Mouse (Mus musculus): ENCODE results near the gene H1f0. TPM values are rescaled to one million over a fixed set of nuclear protein-coding genes. Genes with fewer than 3 reads are reported as not detected.
A peak's percentile ranks its signal among the peaks of the same experiment; 100 is the strongest.
"Not testable (repeated sequence)": the region's sequence is repeated elsewhere in the genome, so short reads cannot be mapped to it uniquely, and the experiment has no call there.

Gene H1f0
- polyA plus RNA-seq, 1 experiment from 2014 or later, result 728 TPM

GRCm38 (mm10) chr15:79006638-79007037, 21.6 kb upstream of the H1f0 start:
- ATAC-seq (ENCODE audit: insufficient number of reproducible peaks, insufficient read depth, low FRiP score, low TSS enrichment, low read depth), result no peak
- 0 out of 2 replicates have a peak, but pooled peaks cover 3% of the 10 kb centered on the region for H3K4me1 ChIP-seq (replicated peaks)
- peaks cover 57% of the 10 kb centered on the region for H3K36me3 ChIP-seq
- H3K9me3 ChIP-seq, result no peaks in the 10 kb centered on the region
- no peaks in the 10 kb centered on the region for H3K27me3 ChIP-seq
- H3K27ac ChIP-seq, result no peak overlapping the region
- H3K4me3 ChIP-seq (replicated peaks), result no peak overlapping the region
- 73% methylated on average over 3 of the region's 3 CpGs for WGBS
- no peak overlapping the region for H3K9ac ChIP-seq (replicated peaks)
- H3K4me2 ChIP-seq, result no peak overlapping the region

GRCm38 (mm10) chr15:79007059-79007458, 21.2 kb upstream of the H1f0 start:
- Histone ChIP-seq H3K27me3 (no peaks in the 10 kb centered on the region), H3K36me3 (peaks cover 53% of the 10 kb centered on the region), H3K4me1 (replicated peaks) (0 out of 2 replicates have a peak, but pooled peaks cover 3% of the 10 kb centered on the region), H3K4me3 (replicated peaks) (no peak overlapping the region), H3K4me2 (no peak overlapping the region), H3K9me3 (no peaks in the 10 kb centered on the region), H3K9ac (replicated peaks) (no peak overlapping the region), H3K27ac (no peak overlapping the region)
- WGBS, result 88% methylated on average over 5 of the region's 5 CpGs
- ATAC-seq (ENCODE audit: insufficient number of reproducible peaks, insufficient read depth, low FRiP score, low TSS enrichment, low read depth), result no peak

- H3K4me3 ChIP-seq (replicated peaks); H3K27me3 ChIP-seq; H3K27ac ChIP-seq; H3K9ac ChIP-seq (replicated peaks); H3K4me2 ChIP-seq; H3K4me1 ChIP-seq (replicated peaks); ATAC-seq (ENCODE audit: insufficient number of reproducible peaks, insufficient read depth, low FRiP score, low TSS enrichment, low read depth); H3K9me3 ChIP-seq: not testable (repeated sequence)
- 87% methylated on average over 6 of the region's 6 CpGs for WGBS
- peaks cover 45% of the 10 kb centered on the region for H3K36me3 ChIP-seq
Measured at GRCm38 (mm10) chr15:79007836-79008235, 20.4 kb upstream of the H1f0 start.

- H3K27me3 ChIP-seq, result no peaks in the 10 kb centered on the region
- H3K36me3 ChIP-seq, result peaks cover 26% of the 10 kb centered on the region
- H3K9ac ChIP-seq (replicated peaks), result no peak overlapping the region
- no peak overlapping the region for H3K4me2 ChIP-seq
- H3K9me3 ChIP-seq, result no peaks in the 10 kb centered on the region
- H3K27ac ChIP-seq, result no peak overlapping the region
- no peak overlapping the region for H3K4me3 ChIP-seq (replicated peaks)
- H3K4me1 ChIP-seq (replicated peaks), result 0 out of 2 replicates have a peak, but pooled peaks cover 3% of the 10 kb centered on the region
- 75% methylated on average over 5 of the region's 5 CpGs for WGBS
- no peak for ATAC-seq (ENCODE audit: insufficient number of reproducible peaks, insufficient read depth, low FRiP score, low TSS enrichment, low read depth)
Measured at GRCm38 (mm10) chr15:79009734-79010133, 18.5 kb upstream of the H1f0 start.

GRCm38 (mm10) chr15:79011550-79011949, 16.7 kb upstream of the H1f0 start:
- ATAC-seq (ENCODE audit: insufficient number of reproducible peaks, insufficient read depth, low FRiP score, low TSS enrichment, low read depth), result no peak
- Histone ChIP-seq H3K4me1 (replicated peaks) (0 out of 2 replicates have a peak, but pooled peaks cover 3% of the 10 kb centered on the region), H3K9ac (replicated peaks) (no peak overlapping the region), H3K27me3 (no peaks in the 10 kb centered on the region), H3K27ac (no peak overlapping the region), H3K4me2 (no peak overlapping the region), H3K9me3 (no peaks in the 10 kb centered on the region), H3K36me3 (peaks cover 8% of the 10 kb centered on the region), H3K4me3 (replicated peaks) (no peak overlapping the region)
- 52% methylated on average over 10 of the region's 10 CpGs for WGBS

GRCm38 (mm10) chr15:79013382-79013781, 14.9 kb upstream of the H1f0 start:
- Histone ChIP-seq H3K9me3 (no peaks in the 10 kb centered on the region), H3K36me3 (no peaks in the 10 kb centered on the region), H3K27ac (no peak overlapping the region), H3K9ac (replicated peaks) (no peak overlapping the region), H3K27me3 (no peaks in the 10 kb centered on the region), H3K4me1 (replicated peaks) (0 out of 2 replicates have a peak, but pooled peaks cover 2% of the 10 kb centered on the region), H3K4me3 (replicated peaks) (no peak overlapping the region), H3K4me2 (no peak overlapping the region)
- WGBS, result 56% methylated on average over 7 of the region's 7 CpGs
- ATAC-seq (ENCODE audit: insufficient number of reproducible peaks, insufficient read depth, low FRiP score, low TSS enrichment, low read depth), result no peak

GRCm38 (mm10) chr15:79018191-79018590, 10.1 kb upstream of the H1f0 start:
- Histone ChIP-seq H3K27me3 (no peaks in the 10 kb centered on the region), H3K4me3 (replicated peaks) (no peak overlapping the region), H3K4me1 (replicated peaks) (peaks cover 7% of the 10 kb centered on the region; the same call in 1 of the 2 replicates), H3K4me2 (no peak overlapping the region), H3K9me3 (no peaks in the 10 kb centered on the region), H3K27ac (no peak overlapping the region), H3K36me3 (no peaks in the 10 kb centered on the region), H3K9ac (replicated peaks) (no peak overlapping the region)
- WGBS, result 31% methylated on average over 4 of the region's 4 CpGs
- no peak for ATAC-seq (ENCODE audit: insufficient number of reproducible peaks, insufficient read depth, low FRiP score, low TSS enrichment, low read depth)

GRCm38 (mm10) chr15:79018886-79019285, 9.4 kb upstream of the H1f0 start:
- no peaks in the 10 kb centered on the region; the same call in 1 of the 2 replicates for H3K27me3 ChIP-seq
- peaks cover 7% of the 10 kb centered on the region; the same call in 1 of the 2 replicates for H3K4me1 ChIP-seq (replicated peaks)
- H3K4me3 ChIP-seq (replicated peaks), result no peak overlapping the region
- H3K9ac ChIP-seq (replicated peaks), result no peak overlapping the region
- WGBS, result 57% methylated on average over 3 of the region's 3 CpGs
- H3K4me2 ChIP-seq, result no peak overlapping the region
- no peaks in the 10 kb centered on the region for H3K36me3 ChIP-seq
- no peak for ATAC-seq (ENCODE audit: insufficient number of reproducible peaks, insufficient read depth, low FRiP score, low TSS enrichment, low read depth)
- no peak overlapping the region for H3K27ac ChIP-seq
- H3K9me3 ChIP-seq, result no peaks in the 10 kb centered on the region

- H3K9me3 ChIP-seq, result no peaks in the 10 kb centered on the region
- H3K4me2 ChIP-seq, result no peak overlapping the region
- peaks cover 31% of the 10 kb centered on the region for H3K4me1 ChIP-seq (replicated peaks)
- H3K36me3 ChIP-seq, result no peaks in the 10 kb centered on the region
- 63% methylated on average over 10 of the region's 10 CpGs for WGBS
- no peak overlapping the region for H3K27ac ChIP-seq
- no peak overlapping the region for H3K9ac ChIP-seq (replicated peaks)
- no peak overlapping the region for H3K4me3 ChIP-seq (replicated peaks)
- no peak for ATAC-seq (ENCODE audit: insufficient number of reproducible peaks, insufficient read depth, low FRiP score, low TSS enrichment, low read depth)
- H3K27me3 ChIP-seq, result no peaks in the 10 kb centered on the region; the same call in 1 of the 2 replicates
Measured at GRCm38 (mm10) chr15:79022671-79023230, 5.5 kb upstream of the H1f0 start.

- no peak overlapping the region for H3K27ac ChIP-seq
- H3K4me1 ChIP-seq (replicated peaks), result peaks cover 31% of the 10 kb centered on the region
- H3K4me3 ChIP-seq (replicated peaks), result no peak overlapping the region
- no peaks in the 10 kb centered on the region; the same call in 1 of the 2 replicates for H3K27me3 ChIP-seq
- no peaks in the 10 kb centered on the region for H3K36me3 ChIP-seq
- H3K9ac ChIP-seq (replicated peaks), result no peak overlapping the region
- 69% methylated on average over 1 of the region's 1 CpGs for WGBS
- ATAC-seq (ENCODE audit: insufficient number of reproducible peaks, insufficient read depth, low FRiP score, low TSS enrichment, low read depth), result no peak
- no peaks in the 10 kb centered on the region for H3K9me3 ChIP-seq
- no peak overlapping the region for H3K4me2 ChIP-seq
Measured at GRCm38 (mm10) chr15:79023366-79023765, 4.9 kb upstream of the H1f0 start.

GRCm38 (mm10) chr15:79025687-79026308, 2.5 kb upstream of the H1f0 start:
- ATAC-seq (ENCODE audit: insufficient number of reproducible peaks, insufficient read depth, low FRiP score, low TSS enrichment, low read depth), result no peak
- Histone ChIP-seq H3K4me3 (replicated peaks) (peak overlapping the region; percentile 17; the same call in 1 of the 2 replicates), H3K27me3 (no peaks in the 10 kb centered on the region; the same call in 1 of the 2 replicates), H3K4me2 (peak overlapping the region; percentile 47), H3K27ac (no peak overlapping the region), H3K4me1 (replicated peaks) (peaks cover 36% of the 10 kb centered on the region), H3K9me3 (no peaks in the 10 kb centered on the region), H3K36me3 (no peaks in the 10 kb centered on the region), H3K9ac (replicated peaks) (peak overlapping the region; percentile 42; the same call in 1 of the 2 replicates)
- WGBS, result 11% methylated on average over 14 of the region's 18 CpGs
